Mouse (Mus musculus) lung, embryonic 15.5 days (tissue): ENCODE data around the gene Rtn1. TPM values are rescaled to one million over a fixed set of nuclear protein-coding genes. Genes with fewer than 3 reads are reported as not detected.

Experiments
- ATAC-seq: fragments of 200-750 bp; cut with Nextera tagmentation; 2 replicates; pipeline ENCODE4 v1.8.0; 2017; ENCODE audit warnings: moderate number of reproducible peaks, borderline replicate concordance; ENCODE audit not compliant: low FRiP score, low TSS enrichment; ENCODE audit errors: extremely low read depth
- H3K27ac ChIP-seq: fragments of 300-500 bp; sonication (generic); 2 replicates; pipeline ENCODE4 v1.5.1; 2015; ENCODE audit warnings: moderate library complexity, mild to moderate bottlenecking, inconsistent platforms
- H3K27me3 ChIP-seq: fragments of 300-500 bp; sonication (generic); 2 replicates; pipeline ENCODE4 v1.6.1; 2015; ENCODE audit warnings: inconsistent platforms
- H3K36me3 ChIP-seq: fragments of 300-500 bp; sonication (generic); 2 replicates; pipeline ENCODE4 v1.6.1; 2015; ENCODE audit warnings: inconsistent platforms
- H3K4me1 ChIP-seq: fragments of 300-500 bp; sonication (generic); 2 replicates; pipeline ENCODE4 v1.6.1; 2015; ENCODE audit warnings: inconsistent platforms
- H3K4me2 ChIP-seq: fragments of 300-500 bp; sonication (generic); 2 replicates; pipeline ENCODE4 v1.6.1; 2015; ENCODE audit warnings: inconsistent platforms, mild to moderate bottlenecking, moderate library complexity
- H3K4me3 ChIP-seq: fragments of 300-500 bp; sonication (generic); 2 replicates; pipeline ENCODE4 v1.5.1; 2015; ENCODE audit warnings: mild to moderate bottlenecking, inconsistent platforms
- H3K9ac ChIP-seq: fragments of 300-500 bp; sonication (generic); 2 replicates; pipeline ENCODE4 v1.6.1; 2015; ENCODE audit warnings: inconsistent platforms
- H3K9me3 ChIP-seq: fragments of 300-500 bp; sonication (generic); 2 replicates; pipeline ENCODE4 v1.6.1; 2016; ENCODE audit warnings: inconsistent platforms
- WGBS: fragments of 180-500 bp; shearing (Covaris S2); methylation state at CpG from one replicate; pipeline ENCODE4 v1.1.7; 2015; 5-methylcytosine and 5-hydroxymethylcytosine counted together
- polyA plus RNA-seq: library from polyadenylated mRNA; unstranded; fragments of >200 nt; fragmentation: Nextera tagmentation; extraction: Ambion mirVana; gene quantifications from 2 replicates; pipeline ENCODE4 v1.2.1, GENCODE M21; 2015

Gene Rtn1
- polyA plus RNA-seq, 1 experiment from 2014 or later = 16.5 TPM

DNA sequence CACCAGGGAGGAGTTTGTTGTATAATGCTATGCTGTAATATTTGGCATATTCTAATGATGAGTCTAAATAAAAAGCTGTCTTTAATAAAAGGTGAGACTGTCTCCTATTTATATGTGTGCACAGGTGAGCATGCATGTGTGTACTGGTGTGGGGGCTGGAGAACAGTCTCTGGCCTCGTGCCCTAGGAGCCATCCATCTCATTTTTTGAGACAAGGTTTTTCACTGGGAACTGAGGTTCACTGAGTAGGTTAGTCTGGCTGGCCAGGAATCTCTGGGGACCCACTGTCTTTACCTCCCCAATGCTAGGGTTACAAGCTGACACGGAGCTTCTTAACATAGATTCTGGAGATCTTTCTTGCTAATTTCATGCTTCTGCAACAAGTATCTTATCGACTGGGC lies 176.7 kb downstream of the Rtn1 start:
- no peak overlapping the region for H3K27ac ChIP-seq
- H3K4me2 ChIP-seq = no peak overlapping the region
- peaks cover 8% of the 10 kb centered on the region; the same call in 1 of the 2 replicates for H3K4me1 ChIP-seq
- no peak overlapping the region for H3K4me3 ChIP-seq
- no peaks in the 10 kb centered on the region for H3K9me3 ChIP-seq
- no peak for ATAC-seq
- no peaks in the 10 kb centered on the region for H3K36me3 ChIP-seq
- WGBS = 82% methylated on average over 3 of the region's 3 CpGs
- H3K9ac ChIP-seq = no peak overlapping the region
- H3K27me3 ChIP-seq = peaks cover 19% of the 10 kb centered on the region

DNA sequence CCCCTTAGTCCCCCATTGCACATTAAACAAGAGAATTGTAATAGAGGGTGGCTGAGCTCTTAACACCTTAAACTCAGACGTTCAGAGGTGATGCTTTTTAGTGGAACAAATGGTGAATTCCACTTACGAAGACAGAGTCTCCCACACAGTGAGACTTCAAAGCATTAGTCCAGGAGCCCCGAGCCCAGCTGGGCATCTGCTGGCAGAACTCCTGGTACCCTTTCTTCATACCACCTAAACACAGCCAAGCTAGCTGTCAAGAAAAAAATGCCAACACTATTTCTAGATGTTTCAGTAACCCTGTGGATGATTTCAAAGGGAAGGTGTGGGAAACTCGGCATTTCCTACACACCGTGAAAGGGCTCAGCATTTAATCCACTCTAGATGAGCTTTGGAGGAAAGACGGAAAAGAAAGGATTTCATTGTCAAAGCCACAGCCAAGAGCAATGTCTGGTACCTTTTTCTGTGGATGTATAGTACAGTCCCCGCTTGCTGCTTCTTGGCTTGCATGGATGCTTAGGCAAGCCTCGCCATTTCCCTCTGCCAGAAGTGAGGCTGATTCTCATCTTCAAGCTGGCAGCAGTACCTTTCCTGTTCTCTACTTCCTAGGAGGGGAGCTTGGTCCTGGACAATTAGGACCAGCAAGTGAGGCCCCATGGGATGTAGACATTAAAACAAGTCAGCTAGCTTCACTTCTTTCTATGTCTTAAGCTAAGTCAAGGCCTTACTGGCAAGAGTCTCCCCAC lies 179.2 kb downstream of the Rtn1 start:
- H3K36me3 ChIP-seq = no peaks in the 10 kb centered on the region
- H3K9ac ChIP-seq = no peak overlapping the region
- H3K27me3 ChIP-seq = no peaks in the 10 kb centered on the region
- H3K4me1 ChIP-seq = no peaks in the 10 kb centered on the region
- H3K4me2 ChIP-seq = no peak overlapping the region
- 71% methylated on average over 8 of the region's 8 CpGs for WGBS
- no peak overlapping the region for H3K27ac ChIP-seq
- H3K9me3 ChIP-seq = no peaks in the 10 kb centered on the region
- no peak overlapping the region for H3K4me3 ChIP-seq
- ATAC-seq = no peak

DNA sequence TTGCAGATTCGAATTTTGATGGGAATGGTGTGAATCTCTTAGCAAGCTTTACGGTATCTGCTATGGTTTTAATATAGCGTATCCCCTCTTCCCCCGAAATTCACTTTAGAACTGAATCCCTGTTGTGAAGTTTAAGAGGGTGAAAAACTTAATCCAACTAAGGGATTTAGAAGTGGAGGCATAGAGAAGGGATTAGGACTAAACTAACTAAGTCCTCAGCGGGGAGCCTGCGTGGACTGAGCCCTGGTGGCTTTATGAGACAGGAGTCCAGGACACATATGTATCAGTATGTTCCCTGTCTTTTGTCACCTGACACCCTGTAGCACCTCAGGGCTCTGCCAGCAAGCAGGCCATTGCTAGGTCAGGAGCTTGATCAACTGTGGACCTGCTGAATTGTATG lies 181.1 kb downstream of the Rtn1 start:
- ATAC-seq = no peak
- Histone ChIP-seq H3K9ac (no peak overlapping the region), H3K36me3 (no peaks in the 10 kb centered on the region), H3K9me3 (no peaks in the 10 kb centered on the region), H3K27ac (no peak overlapping the region), H3K27me3 (no peaks in the 10 kb centered on the region), H3K4me3 (no peak overlapping the region), H3K4me1 (no peaks in the 10 kb centered on the region), H3K4me2 (no peak overlapping the region)
- 87% methylated on average over 6 of the region's 6 CpGs for WGBS

DNA sequence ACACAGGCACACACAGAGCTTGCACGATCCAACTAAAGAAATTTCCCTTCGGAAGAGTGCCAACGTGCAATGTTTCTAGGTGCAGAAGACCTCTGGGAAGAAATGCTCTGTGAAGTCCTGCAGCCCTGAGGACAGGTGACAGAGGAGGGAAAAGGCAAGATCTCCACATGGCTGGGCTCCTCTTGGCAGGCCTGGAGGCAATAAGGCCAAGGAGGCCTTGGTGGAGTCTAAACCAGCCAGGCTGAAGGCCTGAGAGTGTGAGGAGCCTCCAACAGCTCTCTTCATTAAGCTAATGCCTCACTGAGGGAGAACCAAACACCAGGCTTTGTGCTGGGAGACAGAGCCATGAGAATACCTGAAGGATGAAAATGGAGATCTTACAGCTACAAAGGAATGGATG lies 183.5 kb downstream of the Rtn1 start:
- Histone ChIP-seq H3K4me1 (no peaks in the 10 kb centered on the region), H3K9me3 (no peaks in the 10 kb centered on the region), H3K27me3 (no peaks in the 10 kb centered on the region), H3K4me3 (no peak overlapping the region), H3K9ac (no peak overlapping the region), H3K27ac (no peak overlapping the region), H3K36me3 (no peaks in the 10 kb centered on the region), H3K4me2 (no peak overlapping the region)
- 95% methylated on average over 3 of the region's 3 CpGs for WGBS
- no peak for ATAC-seq

DNA sequence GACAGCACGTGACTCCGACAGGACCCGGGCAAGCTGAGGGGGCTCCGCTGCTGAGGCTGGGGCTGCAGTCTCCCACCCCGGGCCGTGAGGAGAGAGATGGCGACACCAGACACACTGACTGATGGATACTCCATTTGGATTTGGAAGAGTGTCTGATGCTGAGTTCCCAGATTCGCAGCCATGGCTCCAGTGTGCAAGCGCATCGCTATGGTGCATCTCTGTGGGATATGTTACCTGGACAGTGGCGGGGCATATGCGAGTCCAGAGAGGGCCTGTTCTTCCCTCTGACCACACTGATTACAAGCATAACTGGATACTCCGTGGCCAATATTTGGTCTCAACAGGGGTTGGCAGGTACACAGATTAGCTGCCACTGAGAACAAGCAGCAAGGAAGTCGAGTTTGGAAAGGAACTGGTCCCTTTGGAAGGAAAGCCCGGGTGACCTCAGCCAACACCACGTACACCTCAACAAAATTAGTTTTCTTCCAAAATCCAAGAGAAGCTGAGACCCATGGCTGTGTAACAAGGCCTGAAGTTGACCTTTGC lies 185.2 kb downstream of the Rtn1 start:
- no peak overlapping the region for H3K4me2 ChIP-seq
- no peaks in the 10 kb centered on the region for H3K27me3 ChIP-seq
- WGBS = 92% methylated on average over 16 of the region's 16 CpGs
- H3K36me3 ChIP-seq = no peaks in the 10 kb centered on the region
- H3K27ac ChIP-seq = no peak overlapping the region
- no peaks in the 10 kb centered on the region for H3K9me3 ChIP-seq
- no peak for ATAC-seq
- H3K9ac ChIP-seq = no peak overlapping the region
- no peaks in the 10 kb centered on the region for H3K4me1 ChIP-seq
- H3K4me3 ChIP-seq = no peak overlapping the region

DNA sequence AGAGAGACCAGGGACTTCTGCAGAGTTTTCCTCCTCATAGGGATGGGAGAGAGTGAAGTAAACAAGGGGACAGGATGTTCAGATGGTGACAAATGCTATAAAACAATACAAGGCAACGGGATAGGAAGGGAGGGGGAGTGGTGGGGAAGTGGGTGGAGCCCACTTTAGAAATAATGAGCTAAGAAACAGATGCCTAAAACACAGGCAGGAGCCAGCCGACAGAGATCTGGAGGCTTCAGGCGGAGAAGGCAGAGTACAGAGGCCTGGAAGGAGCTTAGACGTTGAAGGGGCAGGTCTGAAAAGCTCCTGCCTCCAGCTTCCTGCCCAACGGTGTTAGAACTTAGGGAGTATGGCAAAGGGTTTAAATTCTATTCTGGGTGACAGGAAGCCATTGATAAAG lies 195.3 kb downstream of the Rtn1 start:
- no peaks in the 10 kb centered on the region for H3K9me3 ChIP-seq
- WGBS = 55% methylated on average over 5 of the region's 5 CpGs
- H3K27ac ChIP-seq = peak overlapping the region; percentile 47; the same call in 1 of the 2 replicates
- no peaks in the 10 kb centered on the region for H3K27me3 ChIP-seq
- no peak overlapping the region for H3K9ac ChIP-seq
- H3K4me1 ChIP-seq = no peaks in the 10 kb centered on the region
- H3K36me3 ChIP-seq = no peaks in the 10 kb centered on the region
- ATAC-seq = no peak
- no peak overlapping the region for H3K4me2 ChIP-seq
- H3K4me3 ChIP-seq = no peak overlapping the region

DNA sequence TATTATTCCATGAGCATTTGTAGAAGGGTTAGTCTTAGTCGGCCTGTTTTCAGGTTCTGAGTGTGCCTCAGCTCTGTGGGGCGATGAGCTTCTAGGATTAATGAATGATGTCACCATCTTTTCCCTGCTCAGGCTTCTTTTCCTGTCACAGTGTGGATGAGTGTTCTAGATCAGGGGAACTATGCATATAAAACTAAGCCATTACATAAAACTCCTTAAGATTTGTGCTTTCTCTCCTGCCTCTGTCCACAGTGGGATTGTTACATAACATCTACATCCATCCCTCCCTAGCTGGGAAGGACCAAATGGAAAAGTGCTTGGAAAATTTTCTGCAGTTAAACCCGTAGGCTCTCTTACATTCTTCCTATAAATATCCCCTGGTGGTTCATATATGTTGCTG lies 208.0 kb downstream of the Rtn1 start:
- Histone ChIP-seq H3K4me3 (no peak overlapping the region), H3K9me3 (no peaks in the 10 kb centered on the region), H3K4me1 (peaks cover 12% of the 10 kb centered on the region), H3K27me3 (no peaks in the 10 kb centered on the region), H3K9ac (no peak overlapping the region), H3K27ac (no peak overlapping the region), H3K36me3 (no peaks in the 10 kb centered on the region), H3K4me2 (no peak overlapping the region)
- WGBS = 83% methylated on average over 3 of the region's 3 CpGs
- ATAC-seq = no peak

DNA sequence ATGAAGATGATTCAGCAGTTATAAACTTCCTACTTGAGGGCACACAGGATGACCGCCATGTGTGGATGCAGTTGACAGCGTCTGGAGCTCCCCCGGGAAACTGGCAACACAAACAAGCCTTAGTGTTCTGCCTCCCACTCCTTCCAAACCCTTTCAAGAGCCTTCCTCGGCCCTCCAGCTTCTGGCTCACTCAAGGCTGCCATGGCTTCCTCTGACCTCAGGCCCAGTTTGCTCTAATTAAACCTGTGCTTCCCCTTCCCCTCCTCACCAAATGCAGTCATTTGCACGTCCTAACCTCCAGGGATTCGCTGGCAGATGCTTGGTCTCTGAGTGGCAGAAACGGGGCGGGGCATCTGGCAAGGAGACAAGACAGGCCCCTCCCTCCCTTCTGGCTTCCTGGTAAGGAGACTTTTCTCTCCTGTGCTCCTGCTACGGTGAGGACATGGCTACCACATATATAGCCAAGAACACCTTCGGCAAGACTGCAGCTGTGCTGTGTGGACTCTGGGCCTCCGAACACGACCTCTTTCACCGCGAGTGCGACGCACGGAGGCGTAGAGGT lies 210.8 kb downstream of the Rtn1 start:
- Histone ChIP-seq H3K4me1 (peaks cover 12% of the 10 kb centered on the region), H3K36me3 (no peaks in the 10 kb centered on the region), H3K9me3 (no peaks in the 10 kb centered on the region), H3K4me3 (0 out of 2 replicates have a peak overlapping the region, but pooled peaks have one; percentile 8), H3K9ac (no peak overlapping the region), H3K27ac (no peak overlapping the region; the same call in 1 of the 2 replicates), H3K4me2 (peak overlapping the region; percentile 43), H3K27me3 (no peaks in the 10 kb centered on the region)
- 31% methylated on average over 18 of the region's 18 CpGs for WGBS
- ATAC-seq = peak; percentile 70

DNA sequence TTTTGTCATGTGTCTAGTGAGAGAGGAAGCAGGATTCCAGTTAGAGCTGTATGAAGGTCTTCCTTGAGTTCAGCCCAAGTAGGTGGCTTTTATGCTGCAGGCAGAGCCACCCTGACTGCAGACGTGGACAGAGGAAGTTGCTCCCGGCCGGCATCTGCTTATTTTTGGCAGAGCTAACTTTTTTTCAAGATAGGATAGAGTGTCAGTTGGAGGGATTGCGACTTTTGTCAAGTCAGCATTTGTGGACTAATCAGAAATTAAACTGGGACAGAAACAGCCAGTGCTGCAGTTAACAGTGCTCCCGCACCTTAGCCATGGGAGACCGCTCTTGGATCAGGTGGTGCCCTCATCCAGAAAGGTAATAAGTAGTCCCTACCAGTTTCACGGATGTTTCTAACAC lies 211.4 kb downstream of the Rtn1 start:
- no peak overlapping the region for H3K4me3 ChIP-seq
- H3K36me3 ChIP-seq = no peaks in the 10 kb centered on the region
- peaks cover 12% of the 10 kb centered on the region for H3K4me1 ChIP-seq
- 52% methylated on average over 7 of the region's 7 CpGs for WGBS
- no peaks in the 10 kb centered on the region for H3K9me3 ChIP-seq
- no peak overlapping the region for H3K4me2 ChIP-seq
- H3K9ac ChIP-seq = no peak overlapping the region
- H3K27me3 ChIP-seq = no peaks in the 10 kb centered on the region
- H3K27ac ChIP-seq = no peak overlapping the region
- ATAC-seq = no peak

DNA sequence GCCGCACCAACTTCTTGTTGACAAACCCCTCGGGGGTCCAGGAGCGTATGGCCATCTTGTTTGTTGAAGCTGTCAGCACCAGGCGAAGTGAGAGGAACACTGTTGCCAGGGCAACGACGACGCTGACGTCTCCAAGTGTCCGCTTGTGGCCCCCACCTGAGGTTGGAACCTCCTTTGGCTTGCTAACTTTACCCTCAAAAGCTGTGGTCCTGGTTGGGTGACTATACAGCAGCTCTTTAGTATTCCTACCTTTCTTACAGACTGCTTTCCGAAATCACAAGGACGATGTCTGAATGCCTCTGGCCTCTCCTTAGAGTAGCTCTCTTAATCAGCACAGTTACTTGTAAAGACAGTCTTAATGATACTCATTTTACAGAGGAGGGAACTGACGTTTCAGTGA lies 223.9 kb downstream of the Rtn1 start, which contains the start of gene Ccdc175:
TSS of gene Ccdc175 (minus strand) at position 101 of the 400 bp plus-strand sequence.
- Histone ChIP-seq H3K9me3 (no peaks in the 10 kb centered on the region), H3K9ac (no peak within 1 kb of the TSS), H3K4me1 (no peaks in the 10 kb centered on the region), H3K36me3 (no peaks in the 10 kb centered on the region), H3K27ac (no peak within 1 kb of the TSS), H3K4me3 (no peak within 1 kb of the TSS), H3K4me2 (no peak within 1 kb of the TSS), H3K27me3 (no peaks in the 10 kb centered on the region)
- WGBS = 56% methylated on average over 12 of the region's 12 CpGs
- ATAC-seq = no peak

DNA sequence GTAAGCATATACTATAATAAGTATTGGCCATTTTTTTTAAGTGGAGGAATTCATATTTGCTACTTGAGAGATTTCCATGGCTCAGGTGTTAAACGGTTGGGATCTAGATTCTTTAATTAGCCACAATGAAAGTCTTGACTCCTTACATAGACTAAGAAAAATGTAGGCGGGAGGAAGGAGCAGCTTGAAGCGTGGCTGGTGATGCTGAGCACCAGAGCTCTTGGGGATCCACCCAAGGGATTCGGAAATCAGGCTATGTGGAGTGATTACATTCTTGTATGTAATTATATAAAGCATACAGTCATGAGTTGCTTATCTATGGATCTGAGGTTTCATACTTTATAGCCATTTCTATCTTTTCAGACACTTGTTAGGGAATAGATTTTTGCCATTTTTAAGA lies 229.3 kb downstream of the Rtn1 start:
- 71% methylated on average over 4 of the region's 4 CpGs for WGBS
- no peak for ATAC-seq
- H3K36me3 ChIP-seq = no peaks in the 10 kb centered on the region

DNA sequence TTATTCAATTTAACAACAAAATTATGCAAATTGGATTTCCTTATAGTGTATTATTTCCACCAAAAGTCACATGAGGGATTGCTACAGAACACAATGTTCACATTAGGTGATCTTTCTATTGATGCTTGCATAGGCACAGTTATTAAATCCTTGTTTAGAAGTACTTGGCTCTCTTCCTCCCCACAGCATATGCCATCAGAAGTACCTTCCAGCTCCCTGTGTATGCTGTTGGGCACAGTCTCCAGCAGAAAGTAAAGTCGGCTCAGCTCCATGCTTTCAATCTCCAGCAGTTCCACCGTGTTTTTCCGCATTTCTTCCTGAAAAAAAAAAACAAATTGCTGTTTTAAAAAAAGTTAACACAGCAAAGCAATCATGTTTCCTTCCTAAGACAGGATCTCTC lies 230.5 kb downstream of the Rtn1 start:
- Histone ChIP-seq H3K4me2 (no peak overlapping the region), H3K4me3 (no peak overlapping the region), H3K4me1 (no peaks in the 10 kb centered on the region), H3K27me3 (no peaks in the 10 kb centered on the region), H3K27ac (no peak overlapping the region), H3K36me3 (no peaks in the 10 kb centered on the region), H3K9ac (no peak overlapping the region), H3K9me3 (no peaks in the 10 kb centered on the region)
- 76% methylated on average over 3 of the region's 3 CpGs for WGBS
- ATAC-seq = no peak

More for the DNA sequence above, 229.3 kb downstream of the Rtn1 start:
- Histone ChIP-seq H3K4me3 (no peak overlapping the region), H3K9me3 (no peaks in the 10 kb centered on the region), H3K27ac (no peak overlapping the region), H3K9ac (no peak overlapping the region), H3K4me2 (no peak overlapping the region), H3K27me3 (no peaks in the 10 kb centered on the region), H3K4me1 (no peaks in the 10 kb centered on the region)
